Mouse (Mus musculus) midbrain, embryonic 13.5 days (tissue): ENCODE data around the gene Cchcr1. TPM values are rescaled to one million over a fixed set of nuclear protein-coding genes. Genes with fewer than 3 reads are reported as not detected.

ENCODE experiments used
- ATAC-seq: fragments of 200-750 bp; cut with Nextera tagmentation; 2 replicates; pipeline ENCODE4 v1.8.0; 2017; ENCODE audit warnings: mild to moderate bottlenecking, moderate TSS enrichment, moderate library complexity
- H3K27ac ChIP-seq: fragments of 300-500 bp; sonication (generic); 2 replicates; pipeline ENCODE4 v1.5.1; 2015; ENCODE audit warnings: inconsistent platforms, mild to moderate bottlenecking, moderate library complexity
- H3K27me3 ChIP-seq: fragments of 300-500 bp; sonication (generic); 2 replicates; pipeline ENCODE4 v1.6.1; 2015; ENCODE audit warnings: mild to moderate bottlenecking, inconsistent platforms
- H3K36me3 ChIP-seq: fragments of 300-500 bp; sonication (generic); 2 replicates; pipeline ENCODE4 v1.6.1; 2015; ENCODE audit warnings: mild to moderate bottlenecking, inconsistent platforms
- H3K4me1 ChIP-seq: fragments of 300-500 bp; sonication (generic); replicated peaks from 2 replicates; pipeline ENCODE4 v1.6.1; 2015; ENCODE audit warnings: inconsistent platforms
- H3K4me2 ChIP-seq: fragments of 300-500 bp; sonication (generic); replicated peaks from 2 replicates; pipeline ENCODE4 v1.6.1; 2015; ENCODE audit warnings: moderate library complexity, mild to moderate bottlenecking, inconsistent platforms
- H3K4me3 ChIP-seq: fragments of 300-500 bp; sonication (generic); replicated peaks from 2 replicates; pipeline ENCODE4 v1.5.1; 2015; ENCODE audit warnings: mild to moderate bottlenecking, inconsistent platforms
- H3K9ac ChIP-seq: fragments of 300-500 bp; sonication (generic); replicated peaks from 2 replicates; pipeline ENCODE4 v1.6.1; 2015; ENCODE audit warnings: mild to moderate bottlenecking, inconsistent platforms
- H3K9me3 ChIP-seq: fragments of 300-500 bp; sonication (generic); 2 replicates; pipeline ENCODE4 v1.6.1; 2016; ENCODE audit warnings: mild to moderate bottlenecking, inconsistent platforms
- WGBS: fragments of 180-500 bp; shearing (Covaris S2); methylation state at CpG from one replicate; pipeline ENCODE4 v1.1.7; 2015; 5-methylcytosine and 5-hydroxymethylcytosine counted together
- polyA plus RNA-seq: library from polyadenylated mRNA; unstranded; fragments of >200 nt; fragmentation: Nextera tagmentation; extraction: Ambion mirVana; gene quantifications from 2 replicates; pipeline ENCODE4 v1.2.1, GENCODE M21; 2015

Gene Cchcr1
- polyA plus RNA-seq, 1 experiment from 2014 or later: 8.4 TPM

DNA sequence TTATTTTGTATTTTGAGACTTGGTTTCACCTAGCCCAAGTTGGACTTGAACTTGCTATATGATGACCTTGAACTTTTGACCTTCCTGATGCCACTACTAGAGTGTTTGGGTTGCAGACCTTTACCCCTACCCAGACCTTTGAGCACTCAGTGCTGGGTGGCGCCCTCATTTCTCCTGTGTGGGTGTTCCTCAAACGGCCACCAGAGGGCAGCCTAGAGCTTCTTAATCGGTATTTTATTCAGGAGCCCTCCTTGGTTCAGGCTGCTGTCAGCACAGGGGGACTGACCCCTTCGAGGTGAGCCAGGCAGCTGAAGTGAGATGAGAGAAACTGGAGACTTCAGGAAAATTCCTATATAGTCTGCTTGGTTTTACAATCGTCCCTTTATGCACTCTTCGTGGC lies 27.8 kb downstream of the Cchcr1 start:
- H3K9me3 ChIP-seq: no peaks in the 10 kb centered on the region
- 31% methylated on average over 6 of the region's 6 CpGs for WGBS
- H3K4me2 ChIP-seq: no peak overlapping the region
- H3K27ac ChIP-seq: no peak overlapping the region
- peaks cover 19% of the 10 kb centered on the region for H3K4me1 ChIP-seq
- H3K9ac ChIP-seq: no peak overlapping the region
- no peak overlapping the region for H3K4me3 ChIP-seq
- H3K27me3 ChIP-seq: no peaks in the 10 kb centered on the region
- ATAC-seq: peak; percentile 8; the same call in 1 of the 2 replicates
- no peaks in the 10 kb centered on the region for H3K36me3 ChIP-seq

GRCm38 (mm10) chr17:35547465-35547864 lies 30.6 kb downstream of the Cchcr1 start:
- Histone ChIP-seq H3K9me3 (no peaks in the 10 kb centered on the region), H3K27me3 (no peaks in the 10 kb centered on the region), H3K27ac (no peak overlapping the region), H3K4me1 (peaks cover 19% of the 10 kb centered on the region), H3K4me3 (no peak overlapping the region), H3K36me3 (no peaks in the 10 kb centered on the region), H3K4me2 (no peak overlapping the region), H3K9ac (no peak overlapping the region)
- ATAC-seq: no peak
- WGBS: 53% methylated on average over 2 of the region's 2 CpGs

GRCm38 (mm10) chr17:35548636-35549035 lies 31.7 kb downstream of the Cchcr1 start:
- no peak overlapping the region for H3K27ac ChIP-seq
- no peak overlapping the region for H3K4me2 ChIP-seq
- no peak overlapping the region for H3K9ac ChIP-seq
- H3K4me3 ChIP-seq: no peak overlapping the region
- H3K4me1 ChIP-seq: peaks cover 9% of the 10 kb centered on the region
- WGBS: 13% methylated on average over 5 of the region's 5 CpGs
- ATAC-seq: no peak
- no peaks in the 10 kb centered on the region for H3K27me3 ChIP-seq
- no peaks in the 10 kb centered on the region for H3K36me3 ChIP-seq
- no peaks in the 10 kb centered on the region for H3K9me3 ChIP-seq

- no peak overlapping the region for H3K4me2 ChIP-seq
- ATAC-seq: no peak
- H3K27me3 ChIP-seq: no peaks in the 10 kb centered on the region
- H3K4me3 ChIP-seq: no peak overlapping the region
- H3K27ac ChIP-seq: no peak overlapping the region
- WGBS: 50% methylated on average over 15 of the region's 15 CpGs
- H3K36me3 ChIP-seq: no peaks in the 10 kb centered on the region
- H3K9ac ChIP-seq: no peak overlapping the region
- H3K9me3 ChIP-seq: no peaks in the 10 kb centered on the region
- H3K4me1 ChIP-seq: 0 out of 2 replicates have a peak, but pooled peaks cover 5% of the 10 kb centered on the region
Observed at GRCm38 (mm10) chr17:35549437-35550142, 32.7 kb downstream of the Cchcr1 start.

DNA sequence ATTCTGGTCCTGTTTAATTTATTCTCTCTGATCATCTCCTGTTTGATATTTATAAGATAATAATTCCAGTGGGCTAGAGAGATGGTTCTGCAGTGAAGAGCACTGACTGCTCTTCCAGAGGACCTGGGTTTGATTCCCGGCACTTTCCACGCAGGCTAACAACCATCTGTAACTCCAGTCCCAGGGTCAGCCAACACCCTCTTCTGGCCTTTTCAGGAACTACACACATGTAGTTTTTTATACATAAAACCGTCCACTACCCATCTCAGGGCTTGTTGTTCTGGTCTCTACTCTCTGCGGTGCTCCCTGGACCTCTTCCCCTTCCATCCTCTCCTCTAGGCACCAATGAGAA lies 33.2 kb downstream of the Cchcr1 start:
- Histone ChIP-seq H3K4me1 (0 out of 2 replicates have a peak, but pooled peaks cover 5% of the 10 kb centered on the region), H3K27me3 (no peaks in the 10 kb centered on the region), H3K27ac (no peak overlapping the region), H3K9ac (no peak overlapping the region), H3K9me3 (no peaks in the 10 kb centered on the region), H3K4me2 (no peak overlapping the region), H3K36me3 (no peaks in the 10 kb centered on the region), H3K4me3 (no peak overlapping the region)
- 95% methylated on average over 4 of the region's 4 CpGs for WGBS
- ATAC-seq: no peak

- H3K36me3 ChIP-seq: no peaks in the 10 kb centered on the region
- no peaks in the 10 kb centered on the region for H3K9me3 ChIP-seq
- H3K4me2 ChIP-seq: no peak overlapping the region
- WGBS: 54% methylated on average over 8 of the region's 8 CpGs
- H3K9ac ChIP-seq: no peak overlapping the region
- ATAC-seq: no peak
- H3K4me1 ChIP-seq: 0 out of 2 replicates have a peak, but pooled peaks cover 5% of the 10 kb centered on the region
- no peak overlapping the region for H3K27ac ChIP-seq
- H3K4me3 ChIP-seq: no peak overlapping the region
- H3K27me3 ChIP-seq: no peaks in the 10 kb centered on the region
Observed at GRCm38 (mm10) chr17:35550871-35551270, 34.0 kb downstream of the Cchcr1 start.

- no peaks in the 10 kb centered on the region for H3K4me1 ChIP-seq
- H3K4me3 ChIP-seq: no peak within 1 kb of the TSS
- 77% methylated on average over 10 of the region's 10 CpGs for whole genome bisulfite sequencing
- H3K4me2 ChIP-seq: no peak within 1 kb of the TSS
- no peaks in the 10 kb centered on the region for H3K27me3 ChIP-seq
- no peaks in the 10 kb centered on the region for H3K9me3 ChIP-seq
- no peak for ATAC-seq
- no peak within 1 kb of the TSS for H3K9ac ChIP-seq
- H3K27ac ChIP-seq: no peak within 1 kb of the TSS
- no peaks in the 10 kb centered on the region for H3K36me3 ChIP-seq
Observed at GRCm38 (mm10) chr17:35551881-35552414, 35.0 kb downstream of the Cchcr1 start, which contains the start of gene Cdsn. Cdsn (plus strand) TSS chr17:35552128.

DNA sequence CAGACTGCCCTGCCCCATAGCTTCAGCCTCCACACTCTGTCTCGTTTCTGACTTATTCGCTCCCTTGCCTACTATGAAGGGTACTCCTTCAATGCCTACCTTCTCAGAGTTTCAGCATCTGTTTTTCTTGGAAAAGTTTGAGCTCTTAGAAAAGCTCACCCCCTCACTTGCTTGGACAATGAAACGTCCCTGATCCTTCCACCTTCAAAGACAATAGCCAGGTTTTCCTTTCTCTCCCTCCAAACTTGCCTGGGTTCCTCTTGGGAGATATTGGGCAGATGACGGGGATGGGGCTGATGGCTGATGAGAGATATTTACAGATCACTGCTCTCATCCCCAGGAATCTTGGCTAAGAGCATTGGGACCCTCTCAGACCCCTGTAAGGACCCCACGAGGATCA lies 37.4 kb downstream of the Cchcr1 start:
- Histone ChIP-seq H3K27me3 (no peaks in the 10 kb centered on the region), H3K4me2 (no peak overlapping the region), H3K9me3 (no peaks in the 10 kb centered on the region), H3K4me3 (no peak overlapping the region), H3K9ac (no peak overlapping the region), H3K27ac (no peak overlapping the region), H3K4me1 (no peaks in the 10 kb centered on the region), H3K36me3 (no peaks in the 10 kb centered on the region)
- 83% methylated on average over 5 of the region's 5 CpGs for WGBS
- ATAC-seq: no peak

GRCm38 (mm10) chr17:35554761-35555397 lies 38.0 kb downstream of the Cchcr1 start:
- no peaks in the 10 kb centered on the region for H3K9me3 ChIP-seq
- H3K4me1 ChIP-seq: no peaks in the 10 kb centered on the region
- no peak overlapping the region for H3K4me2 ChIP-seq
- ATAC-seq: no peak
- H3K4me3 ChIP-seq: no peak overlapping the region
- WGBS: 95% methylated on average over 18 of the region's 18 CpGs
- H3K27me3 ChIP-seq: no peaks in the 10 kb centered on the region
- no peak overlapping the region for H3K9ac ChIP-seq
- no peak overlapping the region for H3K27ac ChIP-seq
- H3K36me3 ChIP-seq: no peaks in the 10 kb centered on the region

DNA sequence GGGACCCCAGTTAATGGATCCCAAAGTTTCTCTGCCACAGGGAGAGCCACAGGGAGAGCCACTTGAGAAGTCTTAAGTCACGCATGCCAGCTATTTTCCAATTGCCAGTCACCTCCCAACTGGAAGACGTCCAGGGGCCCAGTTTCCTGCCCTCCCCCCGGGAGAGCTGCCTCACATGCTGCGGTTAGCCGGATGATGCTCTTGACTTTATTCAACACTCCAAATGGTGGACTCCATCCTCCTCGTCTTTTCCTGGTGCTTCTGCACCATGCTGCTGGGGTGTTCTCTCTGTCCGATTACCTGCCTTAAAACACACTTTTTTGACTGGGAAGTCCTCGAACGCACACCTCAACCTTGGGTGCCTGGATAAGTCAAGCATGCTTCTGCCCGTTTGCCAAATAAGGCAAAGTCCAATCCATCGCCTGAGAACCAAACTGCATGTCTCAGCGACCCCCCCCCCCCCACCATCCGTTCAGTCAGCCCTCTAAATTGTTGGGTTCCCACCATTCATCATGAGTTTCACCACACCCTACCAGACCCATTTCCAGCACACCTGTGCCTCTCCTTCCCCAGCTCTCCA lies 39.4 kb downstream of the Cchcr1 start:
- no peak for ATAC-seq
- Histone ChIP-seq H3K36me3 (no peaks in the 10 kb centered on the region), H3K27me3 (no peaks in the 10 kb centered on the region), H3K27ac (no peak overlapping the region), H3K9me3 (no peaks in the 10 kb centered on the region), H3K9ac (no peak overlapping the region), H3K4me3 (no peak overlapping the region), H3K4me1 (no peaks in the 10 kb centered on the region), H3K4me2 (no peak overlapping the region)
- 88% methylated on average over 13 of the region's 13 CpGs for WGBS

DNA sequence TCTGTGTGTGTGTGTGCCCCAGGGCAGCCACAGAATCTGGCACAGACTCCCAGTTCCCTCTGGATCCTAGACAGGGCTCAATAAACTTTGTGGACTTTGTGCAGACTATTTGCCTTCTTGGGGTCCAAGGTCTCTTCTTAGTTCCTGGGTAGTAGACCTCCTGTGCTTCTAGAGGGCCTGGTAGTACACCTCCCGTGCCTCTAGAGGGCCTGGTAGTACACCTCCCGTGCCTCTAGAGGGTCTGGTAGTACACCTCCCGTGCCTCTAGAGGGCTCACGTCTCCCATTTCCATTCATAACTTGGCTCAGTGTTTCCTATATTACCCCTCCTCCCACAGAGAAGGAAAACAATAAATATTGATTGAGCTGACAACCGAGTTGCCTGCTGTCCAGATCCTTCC lies 39.9 kb downstream of the Cchcr1 start:
- Histone ChIP-seq H3K4me3 (no peak overlapping the region), H3K27me3 (no peaks in the 10 kb centered on the region), H3K9me3 (no peaks in the 10 kb centered on the region), H3K27ac (no peak overlapping the region), H3K9ac (no peak overlapping the region), H3K4me2 (no peak overlapping the region), H3K36me3 (no peaks in the 10 kb centered on the region), H3K4me1 (no peaks in the 10 kb centered on the region)
- no peak for ATAC-seq
- WGBS: 29% methylated on average over 5 of the region's 5 CpGs

DNA sequence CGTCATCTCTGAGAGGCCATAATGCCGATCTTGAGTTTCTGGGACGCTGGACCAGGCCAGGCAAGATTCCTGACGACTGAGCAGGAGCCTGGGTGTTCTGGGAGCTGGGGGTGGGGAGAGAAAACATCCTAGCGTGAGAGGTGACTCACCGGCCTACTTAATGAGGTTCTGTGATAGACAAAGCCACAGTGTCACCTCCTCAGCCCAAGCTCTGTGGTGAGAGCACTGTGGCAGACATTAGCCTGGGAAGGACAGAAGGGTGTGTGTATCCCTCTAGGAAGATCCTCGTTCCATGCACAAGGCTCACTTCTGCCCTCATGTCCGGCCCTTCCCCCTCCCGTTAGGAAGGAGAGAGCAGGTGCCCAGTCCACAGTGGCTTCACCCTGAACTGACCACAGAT lies 40.5 kb downstream of the Cchcr1 start:
- H3K9ac ChIP-seq: no peak overlapping the region
- no peak overlapping the region for H3K27ac ChIP-seq
- no peak overlapping the region for H3K4me2 ChIP-seq

More for the DNA sequence above, 40.5 kb downstream of the Cchcr1 start:
- Histone ChIP-seq H3K4me1 (no peaks in the 10 kb centered on the region), H3K4me3 (no peak overlapping the region), H3K27me3 (no peaks in the 10 kb centered on the region), H3K36me3 (no peaks in the 10 kb centered on the region), H3K9me3 (no peaks in the 10 kb centered on the region)
- 81% methylated on average over 9 of the region's 9 CpGs for WGBS
- no peak for ATAC-seq
